Mouse (Mus musculus): ENCODE measurements at regions not wholly inside any gene's neighbourhood (a gene's known extent, or its start where the extent isn't known, plus 50 kb on each side); places are given as distances from the start of the nearest gene placed in this dataset. TPM values are rescaled to one million over a fixed set of nuclear protein-coding genes. Genes with fewer than 3 reads are reported as not detected.

DNA sequence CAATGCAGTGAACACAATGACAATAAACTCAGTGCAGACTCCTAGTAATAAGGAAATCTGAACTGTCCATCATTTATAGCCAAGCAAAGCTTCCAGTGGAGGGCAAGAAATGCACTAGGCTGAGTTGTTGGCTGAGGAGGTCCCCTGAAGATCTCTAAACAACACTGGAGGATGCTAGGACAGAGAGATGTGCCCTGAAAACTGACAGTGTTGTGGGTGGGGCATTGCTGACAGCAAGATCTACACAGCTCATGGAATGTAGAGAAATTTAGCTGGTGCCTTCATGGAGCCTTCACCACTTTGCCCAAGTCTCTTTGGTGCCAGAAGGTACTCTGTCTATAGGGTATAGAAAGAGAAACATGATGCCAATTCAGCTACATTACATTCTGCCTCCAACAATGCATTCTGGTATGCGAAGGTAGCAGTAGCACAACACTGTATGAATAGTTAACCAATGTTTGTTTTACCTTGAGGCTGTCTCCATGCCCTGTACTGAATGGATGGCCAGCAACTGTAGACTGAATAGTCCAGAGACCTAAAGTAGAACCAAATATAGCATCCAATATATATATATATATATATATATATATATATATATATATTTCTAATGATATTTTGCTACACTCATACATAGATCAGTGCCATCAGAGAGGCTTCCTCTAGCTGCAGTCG is 318.9 kb upstream of the Olfr161 start:
- no peaks in the 10 kb centered on the region for H3K36me3 ChIP-seq
- no peak overlapping the region for H3K9ac ChIP-seq
- H3K9me3 ChIP-seq (replicated peaks), result peaks cover 36% of the 10 kb centered on the region
- no peaks in the 10 kb centered on the region for H3K27me3 ChIP-seq
- 49% methylated on average over 2 of the region's 2 CpGs for WGBS
- H3K27ac ChIP-seq, result no peak overlapping the region
- no peak; the same call in 1 of the 2 replicates for ATAC-seq (replicated peaks; ENCODE audit: insufficient number of reproducible peaks, insufficient read depth, low FRiP score, low read depth)
- H3K4me3 ChIP-seq, result no peak overlapping the region
- H3K4me2 ChIP-seq, result no peak overlapping the region
- no peaks in the 10 kb centered on the region for H3K4me1 ChIP-seq (replicated peaks)

DNA sequence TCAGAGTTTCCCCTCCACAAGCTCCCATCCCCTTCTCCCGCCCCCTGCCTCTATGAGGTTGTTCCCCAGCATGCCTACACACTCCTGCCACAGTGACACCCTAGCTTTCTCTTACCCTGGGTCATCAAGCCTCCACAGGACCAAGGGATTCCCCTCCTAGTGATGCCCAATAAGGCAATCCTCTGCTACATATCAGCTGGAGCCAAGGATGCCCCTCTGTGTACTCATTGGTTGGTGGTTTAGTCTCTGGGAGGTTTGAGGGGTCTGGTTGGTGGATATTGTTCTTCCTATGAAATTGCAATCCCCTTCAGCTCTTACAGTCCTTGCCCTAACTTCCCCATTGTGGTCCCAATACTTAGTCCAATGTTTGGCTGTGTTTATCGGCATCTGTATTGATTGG is 317.4 kb upstream of the Olfr161 start:
- H3K9ac ChIP-seq, result no peak overlapping the region
- 81% methylated on average over 2 of the region's 2 CpGs for WGBS
- no peaks in the 10 kb centered on the region for H3K27me3 ChIP-seq
- H3K4me3 ChIP-seq, result no peak overlapping the region
- H3K4me1 ChIP-seq (replicated peaks), result no peaks in the 10 kb centered on the region
- ATAC-seq (replicated peaks; ENCODE audit: insufficient number of reproducible peaks, insufficient read depth, low FRiP score, low read depth), result no peak
- no peaks in the 10 kb centered on the region for H3K36me3 ChIP-seq
- H3K27ac ChIP-seq, result no peak overlapping the region
- H3K9me3 ChIP-seq (replicated peaks), result peaks cover 47% of the 10 kb centered on the region
- no peak overlapping the region for H3K4me2 ChIP-seq

Small RNAs in the stretch of these regions (microRNA-seq; reads per million reads assigned to microRNA genes)
- not detected for gene Gm23215
